Comparison of ENCODE assay signal across 17 mouse cellular contexts in the genomic region with DNA sequence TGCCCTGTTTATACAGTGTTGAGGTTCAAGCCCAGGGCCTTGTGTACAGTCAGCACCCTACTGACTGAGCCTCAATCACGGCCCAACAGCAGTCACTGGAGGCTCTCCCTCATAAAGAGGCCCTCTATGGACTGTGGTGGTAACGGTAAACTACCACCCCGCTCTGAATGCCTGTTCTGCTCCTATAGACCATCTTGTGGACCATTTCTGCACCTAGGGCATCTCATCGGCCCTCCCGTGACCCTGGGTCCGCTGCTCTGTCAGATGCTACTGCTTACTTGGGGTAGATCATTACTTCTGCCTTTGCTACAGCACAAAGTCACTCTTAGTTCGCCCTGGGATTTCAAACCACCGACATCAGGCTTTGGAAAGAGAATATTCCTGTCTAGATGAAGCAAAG.
DNase-seq lines count a peak whose midpoint lies in the region; TF ChIP-seq lines count a peak whose summit lies in the region.
"Had no signal": no experiment of that assay in that cellular context is flagged by ENCODE, and none has a peak within 500 bp of the region (broad histone marks: within the 10 kb centered on the region; RNA-seq: fewer than 3 reads in every experiment).

No protein-coding gene starts in this region.

- peak; percentile 67 for DNase-seq in heart, adult 11 months
- no peak for DNase-seq in heart, postnatal 4 days
- DNase-seq in heart, embryonic 10.5 days (ENCODE audit: low spot score) = peak; percentile 60
- DNase-seq in heart, postnatal 14 days = no peak
- DNase-seq in testis, postnatal 10 days (ENCODE audit: low spot score) = no peak
- DNase-seq: adrenal gland, adult 8-10 months; adrenal gland, postnatal 10 days; adrenal gland, postnatal 14 days; adrenal gland, postnatal 25 days; adrenal gland, postnatal 36 days; B cell, adult 2 months; cerebellum, adult 11 months; cerebellum, adult 11-12 months; cerebellum, adult 18-20 months had no signal

- intact Hi-C loops in heart, postnatal 14 days (cut with DNase I) = no loop called here

- H3K27me3 ChIP-seq in heart, embryonic 10.5 days (ENCODE audit: insufficient read depth, poor library complexity, severe bottlenecking) = no peaks in the 10 kb centered on the region
- H3K27me3 ChIP-seq in testis, adult 2 months (ENCODE audit: control insufficient read depth, insufficient read depth, low read length) = no peaks in the 10 kb centered on the region
- H3K27me3 ChIP-seq: CH12.LX had no signal

- no peak for TF ChIP-seq POLR2A in testis, adult 2 months (IDR thresholded peaks at IDR 0.05; ENCODE audit: control insufficient read depth, low read depth, low read length)

- H3K4me3 ChIP-seq in heart, embryonic 10.5 days = no peak overlapping the region
- H3K4me3 ChIP-seq in testis, adult 2 months (ENCODE audit: control insufficient read depth, low read depth, low read length) = peak overlapping the region; percentile 8

- no peak for TF ChIP-seq CTCF in testis, adult 2 months (IDR thresholded peaks at IDR 0.05; ENCODE audit: control insufficient read depth, insufficient read depth, insufficient replicate concordance, low read depth, low read length)

- H3K27ac ChIP-seq in heart, embryonic 10.5 days = no peak overlapping the region
- H3K27ac ChIP-seq in testis, adult 2 months (ENCODE audit: control insufficient read depth, insufficient read depth, low read depth, low read length) = no peak overlapping the region

- no peaks in the 10 kb centered on the region for H3K36me3 ChIP-seq in heart, embryonic 10.5 days
- H3K36me3 ChIP-seq in testis, adult 2 months (ENCODE audit: control insufficient read depth, insufficient read depth, low read length) = no peaks in the 10 kb centered on the region
- H3K36me3 ChIP-seq: G1E had no signal

- H3K4me1 ChIP-seq in heart, embryonic 10.5 days = no peaks in the 10 kb centered on the region
- no peaks in the 10 kb centered on the region for H3K4me1 ChIP-seq in testis, adult 2 months (ENCODE audit: control insufficient read depth, insufficient read depth, low read length)

- H3K9me3 ChIP-seq in heart, embryonic 10.5 days = no peaks in the 10 kb centered on the region

- 87% methylated on average over 8 of the region's 8 CpGs for WGBS in heart, embryonic 10.5 days

Comparison
In these comparisons a context has a peak if more than half of its experiments do, and no peak if none do; other contexts are left out.
1. DNase-seq: peak in heart, adult 11 months (single experiment) and heart, embryonic 10.5 days (single experiment); none in heart, postnatal 4 days (single experiment), heart, postnatal 14 days (0 of 2) and testis, postnatal 10 days (single experiment).